8 mouse cellular contexts compared by ENCODE assay signal in the genomic region with DNA sequence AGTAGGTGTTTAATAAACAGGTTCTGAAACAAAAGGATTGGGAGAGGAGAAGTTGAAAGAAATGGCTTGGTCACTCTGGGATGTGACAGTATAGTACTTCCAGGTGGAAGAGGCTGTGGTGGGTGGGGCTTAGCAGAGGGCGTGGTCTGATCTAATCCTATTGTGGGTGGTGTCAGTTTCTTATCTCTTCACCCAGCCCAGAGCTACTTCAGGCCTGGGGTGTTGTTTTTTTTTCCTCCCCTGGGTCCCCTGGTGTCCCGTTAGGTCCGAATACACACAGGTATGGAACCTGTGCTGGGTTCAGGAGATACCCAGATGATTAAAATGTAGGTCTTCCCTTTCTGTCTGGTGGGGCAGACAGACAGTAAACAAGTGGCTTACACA. TPM values are rescaled to one million over a fixed set of nuclear protein-coding genes. Genes with fewer than 3 reads are reported as not detected.
DNase-seq lines count a peak whose midpoint lies in the region; ATAC-seq and TF ChIP-seq lines count a peak whose summit lies in the region.

No protein-coding gene starts in this region.

- H3K9me3 ChIP-seq in embryonic facial prominence, embryonic 13.5 days, result no peaks in the 10 kb centered on the region
- H3K9me3 ChIP-seq in heart, postnatal 0 days (replicated peaks; ENCODE audit: control insufficient read depth, low read length), result no peaks in the 10 kb centered on the region

- 60% methylated on average over 3 of the region's 3 CpGs for WGBS in cerebellum, adult 2 months
- WGBS in embryonic facial prominence, embryonic 13.5 days, result 24% methylated on average over 3 of the region's 3 CpGs
- WGBS in heart, postnatal 0 days, result 18% methylated on average over 3 of the region's 3 CpGs

- no peak for TF ChIP-seq CTCF in cerebellum, adult 2 months (IDR thresholded peaks at IDR 0.05; ENCODE audit: borderline replicate concordance, insufficient read depth, low read depth, low read length)
- TF ChIP-seq CTCF in heart, postnatal 0 days (IDR thresholded peaks at IDR 0.05; ENCODE audit: low read depth), result no peak

- H3K4me2 ChIP-seq in embryonic facial prominence, embryonic 13.5 days, result peak overlapping the region; percentile 93
- H3K4me2 ChIP-seq in heart, postnatal 0 days (ENCODE audit: low read depth, low read length), result peak overlapping the region; percentile 97

- no peaks in the 10 kb centered on the region for H3K36me3 ChIP-seq in embryonic facial prominence, embryonic 13.5 days
- H3K36me3 ChIP-seq in heart, postnatal 0 days (replicated peaks; ENCODE audit: control insufficient read depth, insufficient read depth, low read length), result no peaks in the 10 kb centered on the region

- H3K4me3 ChIP-seq in cerebellum, adult 2 months (replicated peaks; ENCODE audit: insufficient read depth, low read depth, low read length), result no peak overlapping the region
- peak overlapping the region; percentile 27 for H3K4me3 ChIP-seq in embryonic facial prominence, embryonic 13.5 days
- H3K4me3 ChIP-seq in heart, postnatal 0 days (ENCODE audit: low read depth, low read length), result no peak overlapping the region

- H3K9ac ChIP-seq in embryonic facial prominence, embryonic 13.5 days, result 0 out of 2 replicates have a peak overlapping the region, but pooled peaks have one; percentile 57
- H3K9ac ChIP-seq in heart, postnatal 0 days (replicated peaks; ENCODE audit: low read depth, low read length), result peak overlapping the region; percentile 16; the same call in 1 of the 2 replicates

- no peak; the same call in 1 of the 2 replicates for TF ChIP-seq EP300 in heart, postnatal 0 days (IDR thresholded peaks at IDR 0.05; ENCODE audit: low read depth)

- H3K4me1 ChIP-seq in cerebellum, adult 2 months (ENCODE audit: control insufficient read depth, insufficient read depth, low read length), result peaks cover 13% of the 10 kb centered on the region; the same call in 1 of the 2 replicates
- H3K4me1 ChIP-seq in embryonic facial prominence, embryonic 13.5 days, result peaks cover 37% of the 10 kb centered on the region
- peaks cover 38% of the 10 kb centered on the region for H3K4me1 ChIP-seq in heart, postnatal 0 days (ENCODE audit: control insufficient read depth, insufficient read depth)

- no peak for TF ChIP-seq POLR2A in cerebellum, adult 2 months (IDR thresholded peaks at IDR 0.05; ENCODE audit: borderline replicate concordance, insufficient read depth, low read length)

- no peak for ATAC-seq in embryonic facial prominence, embryonic 13.5 days (ENCODE audit: insufficient number of reproducible peaks, insufficient read depth, low FRiP score, low TSS enrichment, low read depth)
- ATAC-seq in heart, postnatal 0 days (ENCODE audit: insufficient read depth, low read depth), result no peak
- ATAC-seq in megakaryocyte-erythroid progenitor cell, adult 5-6 weeks (replicated peaks; ENCODE audit: low FRiP score, low TSS enrichment, poor library complexity, severe bottlenecking), result peak; percentile 49

- 0 out of 2 replicates have a peak overlapping the region, but pooled peaks have one; percentile 63 for H3K27ac ChIP-seq in cerebellum, adult 2 months (ENCODE audit: insufficient read depth, low read length)
- peak overlapping the region; percentile 100 for H3K27ac ChIP-seq in embryonic facial prominence, embryonic 13.5 days
- H3K27ac ChIP-seq in heart, postnatal 0 days (ENCODE audit: low read depth), result peak overlapping the region; percentile 94

- no peak for DNase-seq in cerebellum, adult 2 months
- DNase-seq in cerebellum, postnatal 14 days, result no peak
- DNase-seq in heart, postnatal 0 days (ENCODE audit: low spot score), result peak; percentile 27
- DNase-seq in kidney, postnatal 4 days, result peak; percentile 75 to 84
- DNase-seq in testis, postnatal 10 days (ENCODE audit: low spot score), result peak; percentile 81
- DNase-seq in left cerebral cortex, adult 9 months (ENCODE audit: low spot score in 2 of 2), result no peak

- H3K27me3 ChIP-seq in cerebellum, adult 2 months (ENCODE audit: control insufficient read depth, insufficient read depth, low read length), result no peaks in the 10 kb centered on the region
- no peaks in the 10 kb centered on the region for H3K27me3 ChIP-seq in embryonic facial prominence, embryonic 13.5 days
- no peaks in the 10 kb centered on the region for H3K27me3 ChIP-seq in heart, postnatal 0 days (ENCODE audit: control insufficient read depth, insufficient read depth, low read length)

RNA-seq across cellular contexts. Expression of gene Ssbp3, which starts 2.1 kb away (rescaled TPM):
- polyA plus RNA-seq in cerebellum, adult 2 months (2012; rRNA removed), result 126 and 134 TPM in 2 replicates
- polyA plus RNA-seq in embryonic facial prominence, embryonic 13.5 days (2015; fragmentation: Nextera tagmentation; extraction: Ambion mirVana), result 172 and 190 TPM in 2 replicates
- 35.6 and 41.1 TPM in 2 replicates for total RNA-seq in heart, postnatal 0 days (2014; rRNA removed; ENCODE audit: low replicate concordance)
- polyA plus RNA-seq in heart, postnatal 0 days (2015; fragmentation: Nextera tagmentation; extraction: Ambion mirVana), result 25.9 and 29.0 TPM in 2 replicates
- total RNA-seq in megakaryocyte-erythroid progenitor cell, adult 5-6 weeks (2014; fragmentation: Nextera tagmentation), result 104 and 138 TPM in 2 replicates
- 50.5 and 63.4 TPM in 2 replicates for total RNA-seq in megakaryocyte-erythroid progenitor cell, adult 5-6 weeks (2017)

Comparison
In these comparisons a context has a peak if more than half of its experiments do, and no peak if none do; other contexts are left out.
1. DNase-seq: peak in heart, postnatal 0 days (single experiment), kidney, postnatal 4 days (2 of 2) and testis, postnatal 10 days (single experiment); none in cerebellum, adult 2 months (0 of 2), cerebellum, postnatal 14 days (0 of 2) and left cerebral cortex, adult 9 months (0 of 2).
2. Peak in every context shown above with its lines, with median percentiles within 50 percentile points of each other: H3K27ac ChIP-seq.